Mouse (Mus musculus) small intestine, adult 2 months (tissue): ENCODE results near the gene Olfr66.

Experiments
- CTCF ChIP-seq: fragments of 200-500 bp; IDR thresholded peaks from 2 replicates; pipeline ENCODE4 v1.5.1; 2012; ENCODE audit warnings: low read depth, mild to moderate bottlenecking, control low read depth, inconsistent platforms, low read length, moderate library complexity, mixed read lengths; ENCODE audit not compliant: insufficient replicate concordance, insufficient read length; ENCODE audit errors: extremely low read depth
- POLR2A ChIP-seq: fragments of 200-500 bp; IDR thresholded peaks from 2 replicates; pipeline ENCODE4 v1.6.1; 2012; ENCODE audit warnings: low read depth, mild to moderate bottlenecking, control low read depth, inconsistent platforms, low read length, moderate library complexity

DNA sequence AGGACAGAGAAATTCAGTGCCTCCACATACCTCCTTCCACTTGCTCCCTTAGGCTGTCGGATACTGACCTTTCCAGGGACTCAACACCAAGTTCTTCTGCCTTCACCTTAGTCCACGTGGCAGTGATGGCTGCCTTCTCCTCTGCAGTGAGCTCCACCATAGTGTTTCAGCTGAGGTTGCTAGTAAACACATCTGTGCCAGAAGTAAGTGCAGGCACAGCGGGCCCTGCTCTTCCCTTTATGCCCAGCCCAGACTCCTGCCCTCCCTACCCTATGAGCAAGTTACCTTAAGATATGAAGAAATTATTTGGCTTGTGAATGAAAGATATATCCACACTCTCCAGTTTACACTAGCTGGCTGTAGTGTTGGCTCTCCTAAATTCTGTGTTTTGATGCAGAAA, 45.8 kb downstream of the Olfr66 start, which contains the start of gene Hbb-bh2:
- no peak for TF ChIP-seq POLR2A
- no peak for TF ChIP-seq CTCF
